Mouse (Mus musculus): ENCODE measurements around the gene Tshz2. TPM values are rescaled to one million over a fixed set of nuclear protein-coding genes. Genes with fewer than 3 reads are reported as not detected.

Gene Tshz2
- polyA plus RNA-seq, 1 experiment from 2014 or later, result 12.0 TPM

DNA sequence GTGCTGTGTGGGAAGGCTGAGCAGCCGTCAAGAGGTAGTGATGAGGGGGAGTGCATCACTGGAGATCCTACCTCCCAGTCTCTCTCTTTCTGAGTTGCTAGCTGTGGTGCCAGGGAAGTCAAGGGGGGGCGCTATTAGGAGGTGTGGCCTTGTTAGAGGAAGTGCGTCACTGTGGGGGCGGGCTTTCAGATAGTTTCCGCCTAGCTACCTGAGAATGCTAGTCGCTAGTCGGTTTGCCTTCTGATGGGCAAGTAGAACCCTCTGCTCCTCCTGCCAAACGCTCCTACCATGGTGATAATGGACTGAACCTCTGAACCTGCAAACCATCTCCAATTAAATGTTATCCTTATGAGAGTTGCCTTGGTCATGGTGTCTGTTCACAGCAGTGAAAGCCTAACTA is 282.1 kb downstream of the Tshz2 start:
- WGBS, result 84% methylated on average over 8 of the region's 8 CpGs
- Histone ChIP-seq H3K27ac (ENCODE audit: low read length) (no peak overlapping the region), H3K9me3 (ENCODE audit: control insufficient read depth, low read length) (no peaks in the 10 kb centered on the region), H3K4me1 (replicated peaks; ENCODE audit: control insufficient read depth, insufficient read depth, low read length) (peaks cover 13% of the 10 kb centered on the region; the same call in 1 of the 2 replicates), H3K4me2 (ENCODE audit: low read length) (no peak overlapping the region), H3K36me3 (ENCODE audit: control insufficient read depth, insufficient read depth) (no peaks in the 10 kb centered on the region), H3K27me3 (replicated peaks; ENCODE audit: control insufficient read depth, insufficient read depth, low read length) (no peaks in the 10 kb centered on the region), H3K9ac (replicated peaks; ENCODE audit: low read depth, low read length) (no peak overlapping the region), H3K4me3 (replicated peaks; ENCODE audit: low read length) (no peak overlapping the region)
- ATAC-seq, result no peak

DNA sequence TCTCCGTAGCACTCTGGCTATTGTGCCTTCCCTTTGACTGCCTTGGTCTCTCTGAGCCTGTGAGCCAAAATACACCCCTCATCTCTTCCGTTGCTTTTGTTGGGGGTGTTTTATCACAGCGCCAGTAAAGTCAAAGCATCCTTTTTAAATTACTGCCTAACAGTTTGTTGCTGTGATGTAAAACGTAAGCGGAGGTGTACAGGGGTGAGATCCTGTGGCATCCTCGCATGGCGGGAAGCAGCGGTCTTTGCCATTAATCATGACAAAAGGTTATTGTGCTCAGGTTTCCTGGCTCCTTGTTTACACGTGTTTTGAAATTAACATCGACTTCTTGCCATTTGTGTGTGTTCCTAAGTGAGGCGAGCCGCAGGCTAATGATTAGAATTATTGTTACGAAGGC is 282.5 kb downstream of the Tshz2 start:
- Histone ChIP-seq H3K4me1 (replicated peaks; ENCODE audit: control insufficient read depth, insufficient read depth, low read length) (peaks cover 13% of the 10 kb centered on the region; the same call in 1 of the 2 replicates), H3K9ac (replicated peaks; ENCODE audit: low read depth, low read length) (no peak overlapping the region), H3K36me3 (ENCODE audit: control insufficient read depth, insufficient read depth) (no peaks in the 10 kb centered on the region), H3K27ac (ENCODE audit: low read length) (no peak overlapping the region), H3K27me3 (replicated peaks; ENCODE audit: control insufficient read depth, insufficient read depth, low read length) (no peaks in the 10 kb centered on the region), H3K4me2 (ENCODE audit: low read length) (no peak overlapping the region), H3K4me3 (replicated peaks; ENCODE audit: low read length) (no peak overlapping the region), H3K9me3 (ENCODE audit: control insufficient read depth, low read length) (no peaks in the 10 kb centered on the region)
- no peak for ATAC-seq
- 68% methylated on average over 13 of the region's 13 CpGs for WGBS

DNA sequence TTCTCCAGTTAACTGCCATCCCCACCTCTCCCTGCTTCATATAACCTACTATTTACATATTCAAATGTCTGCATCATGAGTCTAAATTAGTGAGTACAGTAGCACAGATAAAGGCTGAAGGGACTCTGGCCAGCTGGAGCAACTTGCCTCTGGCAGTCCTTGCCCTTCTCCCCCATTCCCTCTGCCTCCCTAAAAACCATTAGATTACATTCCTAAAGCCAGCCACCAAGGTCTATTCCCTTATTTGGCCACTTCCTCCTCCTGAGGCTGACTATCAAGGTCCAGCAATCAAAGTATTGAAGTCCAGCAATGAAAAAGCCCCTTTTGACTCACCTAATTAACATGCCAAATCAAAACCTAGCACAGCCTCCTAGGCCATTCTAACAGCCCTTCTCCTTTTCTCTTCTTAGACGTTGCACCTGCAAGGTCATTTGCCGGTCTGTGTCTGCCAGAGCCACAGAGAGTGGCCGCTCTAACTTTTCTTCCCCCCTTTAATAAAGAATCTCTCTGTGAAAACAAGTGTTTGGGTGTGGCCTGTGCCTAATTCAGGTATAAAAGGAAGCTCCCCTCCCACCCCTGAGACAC is 286.4 kb downstream of the Tshz2 start:
- 63% methylated on average over 3 of the region's 3 CpGs for WGBS
- no peak overlapping the region for H3K9ac ChIP-seq (replicated peaks; ENCODE audit: low read depth, low read length)
- H3K27me3 ChIP-seq (replicated peaks; ENCODE audit: control insufficient read depth, insufficient read depth, low read length), result no peaks in the 10 kb centered on the region
- no peaks in the 10 kb centered on the region for H3K9me3 ChIP-seq (ENCODE audit: control insufficient read depth, low read length)
- no peak overlapping the region for H3K4me3 ChIP-seq (replicated peaks; ENCODE audit: low read length)
- no peak for ATAC-seq
- H3K4me1 ChIP-seq (replicated peaks; ENCODE audit: control insufficient read depth, insufficient read depth, low read length), result no peaks in the 10 kb centered on the region
- no peak overlapping the region for H3K4me2 ChIP-seq (ENCODE audit: low read length)
- no peak overlapping the region for H3K27ac ChIP-seq (ENCODE audit: low read length)
- no peaks in the 10 kb centered on the region for H3K36me3 ChIP-seq (ENCODE audit: control insufficient read depth, insufficient read depth)

DNA sequence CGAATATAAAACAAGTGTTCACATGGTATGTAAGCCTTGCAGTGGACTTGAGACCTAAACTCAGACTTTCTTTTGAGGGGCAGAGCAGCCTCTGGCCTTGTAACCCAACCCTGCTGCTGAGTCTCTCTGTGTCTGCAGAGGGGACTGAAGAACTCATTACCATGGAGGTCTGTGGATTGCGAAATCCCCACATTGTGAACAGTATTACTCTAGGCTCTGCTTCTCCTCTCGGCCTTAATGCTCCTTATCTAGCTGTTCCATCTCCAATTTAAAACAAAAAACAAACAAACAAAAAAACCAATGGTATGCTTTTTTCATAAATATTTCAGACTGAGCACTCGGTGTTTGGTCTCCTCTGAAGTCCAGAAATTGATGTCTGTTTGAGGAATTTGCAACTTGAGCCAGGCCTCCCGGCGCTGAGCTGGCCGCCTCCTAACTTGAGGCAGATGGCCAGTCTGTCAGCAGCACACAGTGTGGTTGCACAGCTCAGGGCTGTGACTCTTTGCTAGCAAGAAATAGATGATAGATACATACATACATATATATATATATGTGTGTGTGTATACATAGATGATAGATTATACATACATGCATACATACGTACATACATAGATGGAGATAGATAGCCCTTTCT is 291.5 kb downstream of the Tshz2 start:
- Histone ChIP-seq H3K27ac (ENCODE audit: low read length) (no peak overlapping the region), H3K9ac (replicated peaks; ENCODE audit: low read depth, low read length) (no peak overlapping the region), H3K27me3 (replicated peaks; ENCODE audit: control insufficient read depth, insufficient read depth, low read length) (no peaks in the 10 kb centered on the region), H3K4me2 (ENCODE audit: low read length) (no peak overlapping the region), H3K36me3 (ENCODE audit: control insufficient read depth, insufficient read depth) (no peaks in the 10 kb centered on the region), H3K9me3 (ENCODE audit: control insufficient read depth, low read length) (no peaks in the 10 kb centered on the region), H3K4me1 (replicated peaks; ENCODE audit: control insufficient read depth, insufficient read depth, low read length) (peaks cover 9% of the 10 kb centered on the region; the same call in 1 of the 2 replicates), H3K4me3 (replicated peaks; ENCODE audit: low read length) (no peak overlapping the region)
- no peak for ATAC-seq
- 90% methylated on average over 8 of the region's 8 CpGs for WGBS

DNA sequence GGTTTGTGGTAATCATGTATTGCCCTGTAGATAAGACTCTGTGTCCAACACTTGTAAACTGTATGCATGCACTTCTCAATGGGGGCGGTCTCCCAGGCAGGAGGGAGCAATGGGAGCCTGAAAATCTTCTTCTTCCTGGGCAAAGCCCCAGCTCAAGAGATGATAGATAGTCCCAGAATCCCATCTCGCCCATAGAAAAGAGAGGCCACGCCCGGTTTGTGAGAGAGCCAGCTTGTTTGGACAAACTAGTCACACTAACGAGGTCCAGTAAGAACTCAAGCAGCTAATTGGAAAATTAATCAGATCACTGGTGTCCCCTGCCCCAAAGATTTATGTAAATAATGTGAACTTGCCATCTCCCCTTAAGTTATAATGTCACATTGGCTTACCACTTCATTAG is 292.7 kb downstream of the Tshz2 start:
- Histone ChIP-seq H3K4me3 (replicated peaks; ENCODE audit: low read length) (no peak overlapping the region), H3K4me1 (replicated peaks; ENCODE audit: control insufficient read depth, insufficient read depth, low read length) (peaks cover 13% of the 10 kb centered on the region), H3K27ac (ENCODE audit: low read length) (no peak overlapping the region), H3K4me2 (ENCODE audit: low read length) (no peak overlapping the region), H3K9me3 (ENCODE audit: control insufficient read depth, low read length) (no peaks in the 10 kb centered on the region), H3K36me3 (ENCODE audit: control insufficient read depth, insufficient read depth) (no peaks in the 10 kb centered on the region), H3K9ac (replicated peaks; ENCODE audit: low read depth, low read length) (no peak overlapping the region), H3K27me3 (replicated peaks; ENCODE audit: control insufficient read depth, insufficient read depth, low read length) (no peaks in the 10 kb centered on the region)
- no peak for ATAC-seq
- WGBS, result 54% methylated on average over 5 of the region's 5 CpGs

DNA sequence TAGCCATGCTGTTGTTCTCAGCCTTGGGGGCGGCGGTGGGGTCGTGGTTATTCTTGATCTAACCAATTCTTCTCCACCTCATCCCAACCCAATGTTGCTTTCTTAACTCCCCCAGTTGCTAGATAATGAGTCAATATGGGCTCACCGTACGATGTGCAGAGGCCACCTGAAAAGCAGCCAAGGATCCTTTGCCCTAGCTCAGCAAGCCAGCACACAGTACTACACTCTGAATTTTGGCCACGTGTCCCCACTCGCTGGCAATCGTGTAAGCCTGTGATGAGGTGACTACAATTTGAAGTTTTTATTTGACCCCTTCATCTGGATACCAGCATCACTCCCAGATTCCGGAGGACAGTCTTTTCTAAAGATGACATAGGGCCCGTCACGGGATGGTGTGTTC is 293.2 kb downstream of the Tshz2 start:
- ATAC-seq, result no peak
- no peak overlapping the region for H3K4me2 ChIP-seq (ENCODE audit: low read length)
- H3K4me3 ChIP-seq (replicated peaks; ENCODE audit: low read length), result no peak overlapping the region
- peaks cover 13% of the 10 kb centered on the region for H3K4me1 ChIP-seq (replicated peaks; ENCODE audit: control insufficient read depth, insufficient read depth, low read length)
- WGBS, result 73% methylated on average over 11 of the region's 11 CpGs
- H3K9ac ChIP-seq (replicated peaks; ENCODE audit: low read depth, low read length), result no peak overlapping the region
- H3K36me3 ChIP-seq (ENCODE audit: control insufficient read depth, insufficient read depth), result no peaks in the 10 kb centered on the region
- no peaks in the 10 kb centered on the region for H3K9me3 ChIP-seq (ENCODE audit: control insufficient read depth, low read length)
- no peaks in the 10 kb centered on the region for H3K27me3 ChIP-seq (replicated peaks; ENCODE audit: control insufficient read depth, insufficient read depth, low read length)
- H3K27ac ChIP-seq (ENCODE audit: low read length), result no peak overlapping the region

DNA sequence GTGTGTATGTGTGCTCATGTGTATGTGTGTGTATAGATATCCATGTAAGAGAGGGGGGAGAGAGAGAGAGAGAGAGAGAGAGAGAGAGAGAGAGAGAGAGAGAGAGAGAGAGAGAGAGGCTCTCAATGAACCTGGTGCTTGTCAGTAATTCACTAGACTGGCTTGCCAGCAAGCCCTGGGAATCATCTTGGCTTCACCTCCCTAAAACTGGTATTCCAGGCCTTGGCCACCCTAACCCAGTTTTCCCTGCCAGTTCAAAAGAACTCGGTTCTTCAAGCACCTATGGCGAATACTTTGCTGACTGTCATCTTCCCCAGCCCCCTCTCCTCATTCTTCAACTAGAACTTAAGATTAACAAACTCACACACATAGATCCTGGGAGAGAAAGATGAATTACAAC is 294.6 kb downstream of the Tshz2 start:
- Histone ChIP-seq H3K36me3 (ENCODE audit: control insufficient read depth, insufficient read depth) (no peaks in the 10 kb centered on the region), H3K4me1 (replicated peaks; ENCODE audit: control insufficient read depth, insufficient read depth, low read length) (peaks cover 13% of the 10 kb centered on the region), H3K9me3 (ENCODE audit: control insufficient read depth, low read length) (no peaks in the 10 kb centered on the region), H3K4me3 (replicated peaks; ENCODE audit: low read length) (no peak overlapping the region), H3K4me2 (ENCODE audit: low read length) (no peak overlapping the region), H3K27ac (ENCODE audit: low read length) (no peak overlapping the region), H3K9ac (replicated peaks; ENCODE audit: low read depth, low read length) (no peak overlapping the region), H3K27me3 (replicated peaks; ENCODE audit: control insufficient read depth, insufficient read depth, low read length) (no peaks in the 10 kb centered on the region)
- ATAC-seq, result no peak
- 88% methylated on average over 2 of the region's 2 CpGs for WGBS

DNA sequence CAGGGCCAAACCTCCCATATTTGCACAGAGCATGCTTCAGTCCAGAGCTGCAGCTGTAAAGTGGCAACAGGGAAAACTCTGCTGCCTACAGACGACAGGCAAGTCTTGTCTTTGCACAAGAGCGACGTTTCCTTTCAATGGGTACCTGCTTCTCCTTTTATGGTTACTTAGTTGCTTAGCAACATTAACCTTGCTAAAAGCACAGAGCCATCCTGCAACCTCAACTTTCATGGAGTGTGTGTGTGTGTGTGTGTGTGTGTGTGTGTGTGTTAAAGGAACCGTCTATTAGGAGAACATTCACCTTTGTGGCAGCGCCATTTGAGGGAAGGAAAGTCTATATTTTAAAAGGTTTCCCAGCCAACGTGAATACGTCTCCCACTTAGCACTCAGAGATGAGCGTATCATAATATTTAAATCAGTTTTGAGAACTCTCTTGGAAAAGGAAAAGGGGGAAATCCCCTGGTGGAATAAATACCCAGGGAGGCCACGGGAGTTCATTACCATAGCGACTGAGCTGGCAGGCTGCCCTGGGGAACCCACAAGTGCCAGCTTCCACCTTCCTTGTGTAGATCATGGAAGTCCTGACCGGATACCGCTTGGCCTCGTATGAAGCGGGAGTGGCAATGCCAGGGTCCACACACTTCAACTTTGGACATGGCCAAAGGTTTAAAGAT is 295.8 kb downstream of the Tshz2 start:
- Histone ChIP-seq H3K27ac (ENCODE audit: low read length) (peak overlapping the region; percentile 6; the same call in 1 of the 2 replicates), H3K9me3 (ENCODE audit: control insufficient read depth, low read length) (no peaks in the 10 kb centered on the region), H3K36me3 (ENCODE audit: control insufficient read depth, insufficient read depth) (no peaks in the 10 kb centered on the region), H3K9ac (replicated peaks; ENCODE audit: low read depth, low read length) (no peak overlapping the region), H3K4me2 (ENCODE audit: low read length) (no peak overlapping the region), H3K4me3 (replicated peaks; ENCODE audit: low read length) (no peak overlapping the region), H3K27me3 (replicated peaks; ENCODE audit: control insufficient read depth, insufficient read depth, low read length) (no peaks in the 10 kb centered on the region), H3K4me1 (replicated peaks; ENCODE audit: control insufficient read depth, insufficient read depth, low read length) (peaks cover 13% of the 10 kb centered on the region)
- ATAC-seq, result peak; percentile 53
- 42% methylated on average over 14 of the region's 14 CpGs for WGBS

DNA sequence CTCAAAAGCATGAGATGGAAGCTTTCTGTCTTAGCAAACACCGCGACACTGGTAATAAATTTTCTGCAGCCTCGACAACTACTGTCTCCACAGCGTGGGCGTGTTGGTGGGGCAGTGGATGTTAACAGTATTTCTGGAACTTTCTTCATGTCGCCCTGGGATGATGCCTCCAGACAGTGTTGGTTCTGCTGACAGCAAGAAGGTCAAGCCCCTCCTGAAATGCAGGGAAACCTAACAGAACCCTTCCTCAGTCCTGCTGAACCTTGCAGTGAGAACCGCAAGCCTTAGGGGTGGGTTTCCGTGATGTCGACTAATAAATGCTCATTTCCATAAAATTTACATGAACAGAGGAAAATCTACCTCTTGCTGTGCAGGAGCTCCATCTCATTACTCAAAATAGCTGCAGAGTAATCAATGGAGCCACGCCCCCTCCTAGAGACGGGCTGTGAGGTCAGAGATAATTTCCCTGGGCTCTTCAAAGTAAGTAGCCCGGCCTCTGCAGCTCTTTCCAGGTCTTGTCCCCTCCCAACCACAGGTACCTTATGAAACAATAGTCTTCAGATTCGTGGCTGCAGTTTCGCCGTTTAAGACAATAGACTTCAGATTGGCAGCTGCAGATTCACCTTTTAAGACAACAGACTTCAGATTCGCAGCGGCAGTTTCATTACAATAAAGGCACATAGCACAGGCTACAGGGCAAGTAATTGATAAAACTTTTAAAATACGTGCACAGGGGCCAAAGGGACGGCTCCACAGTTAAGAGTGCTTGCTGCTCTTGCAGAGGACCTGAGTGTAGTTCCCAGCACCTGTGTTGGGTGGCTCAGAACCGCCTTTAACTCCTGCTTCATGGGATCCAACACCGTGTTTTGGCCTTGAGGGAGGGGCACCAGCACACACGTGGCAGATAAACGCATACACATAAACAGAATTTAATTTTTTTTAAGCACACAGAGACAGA is 297.0 kb downstream of the Tshz2 start:
- Histone ChIP-seq H3K4me3 (replicated peaks; ENCODE audit: low read length) (peak overlapping the region; percentile 45), H3K4me1 (replicated peaks; ENCODE audit: control insufficient read depth, insufficient read depth, low read length) (peaks cover 13% of the 10 kb centered on the region), H3K27ac (ENCODE audit: low read length) (no peak overlapping the region), H3K9me3 (ENCODE audit: control insufficient read depth, low read length) (no peaks in the 10 kb centered on the region), H3K9ac (replicated peaks; ENCODE audit: low read depth, low read length) (peak overlapping the region; percentile 49), H3K27me3 (replicated peaks; ENCODE audit: control insufficient read depth, insufficient read depth, low read length) (no peaks in the 10 kb centered on the region), H3K36me3 (ENCODE audit: control insufficient read depth, insufficient read depth) (no peaks in the 10 kb centered on the region), H3K4me2 (ENCODE audit: low read length) (peak overlapping the region; percentile 66)
- 51% methylated on average over 23 of the region's 23 CpGs for WGBS
- peak; percentile 48 for ATAC-seq
